Mouse (Mus musculus) T-cell, adult 2 months (primary cell): ENCODE measurements at regions not wholly inside any gene's neighbourhood (a gene's known extent, or its start where the extent isn't known, plus 50 kb on each side); places are given as distances from the start of the nearest gene placed in this dataset.

Experiments used
- DNase-seq: peaks from one replicate; pipeline ENCODE4 v3.0.0; 2022; ENCODE audit warnings: low spot score

GRCm38 (mm10) chr7:83031101-83031500 lies 164.0 kb downstream of the Mex3b start:
- no peak for DNase-seq

- DNase-seq: no peak
Measured at GRCm38 (mm10) chr7:83032025-83032424, 164.9 kb downstream of the Mex3b start.

- no peak for DNase-seq
Measured at GRCm38 (mm10) chr7:83032924-83033323, 165.8 kb downstream of the Mex3b start.

GRCm38 (mm10) chr7:83035190-83035589 lies 168.1 kb downstream of the Mex3b start:
- DNase-seq: no peak

DNA sequence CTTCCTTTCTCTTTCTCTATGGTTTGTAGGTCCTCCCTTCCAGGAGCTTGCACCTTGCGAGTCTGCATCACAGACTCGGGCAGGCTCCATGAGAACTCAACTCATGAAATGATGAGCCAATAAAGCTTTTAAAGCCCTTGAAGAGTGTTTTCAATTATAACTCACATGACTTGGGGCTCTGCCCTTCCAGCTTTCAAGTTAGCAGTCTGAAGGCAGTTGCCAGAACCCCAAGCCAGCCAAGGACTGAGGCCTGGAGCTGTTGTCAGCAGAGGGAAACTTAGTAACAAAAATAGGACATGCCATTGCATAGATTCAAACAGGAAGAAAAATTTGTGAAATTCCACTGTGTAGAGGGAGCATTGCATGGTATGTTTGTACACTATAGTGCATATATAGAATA lies 169.3 kb downstream of the Mex3b start:
- DNase-seq: no peak

GRCm38 (mm10) chr7:83037100-83037499 lies 170.0 kb downstream of the Mex3b start:
- DNase-seq: no peak

- DNase-seq: no peak
Measured at GRCm38 (mm10) chr7:83037714-83038113, 170.6 kb downstream of the Mex3b start.

DNA sequence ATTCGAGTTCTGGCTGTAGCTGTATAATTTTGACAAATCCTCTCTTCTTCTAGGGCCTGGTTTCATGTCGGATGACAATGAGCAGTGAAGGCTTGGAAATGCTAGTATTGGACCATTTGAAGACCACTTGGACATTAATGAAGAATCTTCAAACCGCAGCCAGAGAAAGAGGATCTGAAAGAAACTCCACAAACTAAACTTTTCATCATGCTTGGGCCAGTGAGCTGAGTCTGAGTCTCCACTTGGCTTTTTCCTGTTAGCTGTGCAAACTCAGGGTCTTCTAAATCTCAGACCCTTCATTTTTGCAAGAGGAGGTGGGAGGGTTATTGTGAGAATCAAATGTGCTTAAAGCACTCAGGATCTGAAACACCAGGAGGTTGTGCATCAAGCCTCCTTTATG lies 176.6 kb downstream of the Mex3b start:
- no peak for DNase-seq

- no peak for DNase-seq
Measured at GRCm38 (mm10) chr7:83045266-83045665, 178.1 kb downstream of the Mex3b start.

GRCm38 (mm10) chr7:83050011-83050410 lies 182.9 kb downstream of the Mex3b start:
- DNase-seq: no peak

- no peak for DNase-seq
Measured at GRCm38 (mm10) chr7:83050833-83051497, 183.8 kb downstream of the Mex3b start.

GRCm38 (mm10) chr7:83056101-83056935 lies 189.2 kb downstream of the Mex3b start:
- no peak for DNase-seq

DNA sequence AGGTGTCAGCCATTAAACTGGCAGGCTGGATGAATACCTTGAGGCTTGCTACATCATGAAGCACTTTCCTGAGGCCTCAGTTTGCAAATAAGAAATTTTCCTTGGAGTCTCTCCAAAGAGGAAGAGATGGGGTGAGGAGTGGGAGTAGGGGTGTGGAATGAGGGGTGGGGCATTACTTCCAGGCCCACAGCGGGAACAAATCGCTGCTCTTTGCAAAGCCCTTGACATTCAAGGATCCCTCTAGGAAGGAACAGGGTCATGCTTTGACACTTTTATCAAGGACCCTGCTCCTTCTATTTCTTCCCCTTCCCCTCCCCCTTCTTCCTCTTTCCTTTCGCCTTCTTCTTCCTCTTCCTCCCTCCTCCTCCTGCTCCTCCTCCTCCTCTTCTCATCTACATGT lies 193.2 kb downstream of the Mex3b start:
- DNase-seq: no peak

DNA sequence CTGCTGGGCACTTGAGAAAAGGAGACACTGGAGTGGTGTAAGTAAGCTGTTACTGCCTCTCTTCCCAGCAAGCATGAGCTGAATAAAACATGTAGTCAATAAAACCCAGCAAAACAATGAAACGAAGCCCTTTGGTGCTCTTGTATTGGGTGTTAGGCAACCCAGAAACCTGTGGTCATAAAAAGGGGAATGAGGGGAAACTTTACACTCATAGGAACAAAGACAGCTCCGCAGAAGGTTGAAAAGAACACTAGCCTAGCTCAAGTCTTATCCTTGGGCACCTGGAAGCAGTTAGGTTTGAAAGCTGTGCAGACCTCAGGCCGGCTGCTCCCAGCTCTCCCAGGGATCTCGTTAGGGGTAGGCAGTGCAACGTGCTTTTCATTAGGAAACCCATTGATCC lies 193.6 kb downstream of the Mex3b start:
- DNase-seq: no peak

DNA sequence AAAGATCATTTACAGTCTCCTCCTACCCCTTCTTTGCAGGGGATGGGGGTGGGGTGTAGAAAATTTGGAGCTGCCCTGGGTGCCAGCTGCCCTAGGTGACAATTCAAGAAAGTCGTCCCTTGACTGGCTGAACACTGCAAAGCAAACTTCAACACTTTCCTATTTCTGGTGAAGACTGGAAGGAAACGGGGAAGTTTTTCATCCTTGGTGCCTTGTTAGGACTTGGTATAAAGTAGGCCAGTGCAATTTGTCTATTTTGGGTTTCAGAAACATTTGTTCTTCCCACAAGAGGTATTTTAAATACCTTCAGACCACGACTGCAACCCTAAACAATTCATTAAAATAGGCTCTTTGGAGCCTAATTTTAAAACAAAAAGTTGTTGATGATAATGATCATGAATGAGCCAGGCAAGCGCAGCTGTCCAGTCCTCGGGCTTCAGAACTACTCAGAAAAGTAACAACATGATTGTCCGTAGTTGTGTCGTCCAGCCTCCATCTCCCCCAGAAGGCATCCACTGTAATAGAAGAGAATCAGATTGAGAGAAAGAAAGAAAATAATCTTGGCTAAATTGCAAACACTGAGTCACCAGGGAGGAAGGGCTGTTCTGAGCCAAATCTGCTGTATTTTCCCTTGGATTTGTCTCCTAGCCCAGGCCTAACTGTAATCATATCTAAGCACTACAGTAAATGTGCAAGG lies 194.2 kb downstream of the Mex3b start:
- no peak for DNase-seq

DNA sequence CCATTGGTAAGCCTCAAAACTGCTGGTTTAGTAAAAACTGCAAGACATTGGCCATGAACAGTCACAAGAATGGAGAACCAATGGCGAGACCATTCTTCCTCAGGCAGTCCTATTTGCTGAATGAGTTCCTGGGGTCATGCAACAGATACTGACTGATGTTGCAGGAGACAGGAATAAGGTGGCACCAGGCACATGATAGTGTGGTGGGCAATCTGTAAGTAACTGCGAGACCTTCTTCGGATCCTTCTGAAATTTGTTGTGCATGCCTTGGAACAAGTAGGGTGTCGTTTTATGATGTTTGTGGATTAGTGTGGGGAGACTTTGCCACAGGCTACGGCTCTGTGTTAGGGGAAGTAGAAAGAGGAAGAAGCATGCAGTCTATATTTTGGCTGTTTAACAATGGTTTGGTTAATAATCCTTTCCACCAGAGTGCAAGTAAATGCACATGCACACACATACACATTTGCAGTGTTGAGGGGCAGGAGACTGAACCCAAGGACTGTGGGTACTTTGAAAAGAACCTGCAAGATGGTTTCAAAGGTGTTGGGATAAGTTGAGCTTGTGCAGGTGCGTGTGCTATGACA lies 194.9 kb downstream of the Mex3b start:
- no peak for DNase-seq

GRCm38 (mm10) chr7:83063559-83063958 lies 196.4 kb downstream of the Mex3b start:
- DNase-seq: no peak

DNA sequence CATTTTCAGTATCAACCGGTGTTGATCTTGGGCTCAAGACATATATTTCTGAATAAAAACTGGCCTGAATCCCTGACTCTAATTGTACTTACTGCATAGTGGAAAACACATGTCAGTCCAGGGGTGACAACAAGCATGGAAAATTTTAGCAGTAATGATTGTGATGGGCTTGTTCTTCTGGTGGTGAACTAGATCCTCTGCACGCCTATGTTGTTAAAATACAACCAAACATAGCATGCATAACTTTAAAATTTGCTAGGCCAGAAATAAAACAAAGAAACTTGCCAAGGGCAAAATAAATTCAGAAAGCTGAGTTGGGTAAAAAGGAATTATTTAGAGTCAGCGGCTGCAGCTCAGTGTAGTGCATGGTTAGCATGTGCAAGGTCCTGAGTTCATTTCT lies 198.2 kb downstream of the Mex3b start:
- no peak for DNase-seq

DNA sequence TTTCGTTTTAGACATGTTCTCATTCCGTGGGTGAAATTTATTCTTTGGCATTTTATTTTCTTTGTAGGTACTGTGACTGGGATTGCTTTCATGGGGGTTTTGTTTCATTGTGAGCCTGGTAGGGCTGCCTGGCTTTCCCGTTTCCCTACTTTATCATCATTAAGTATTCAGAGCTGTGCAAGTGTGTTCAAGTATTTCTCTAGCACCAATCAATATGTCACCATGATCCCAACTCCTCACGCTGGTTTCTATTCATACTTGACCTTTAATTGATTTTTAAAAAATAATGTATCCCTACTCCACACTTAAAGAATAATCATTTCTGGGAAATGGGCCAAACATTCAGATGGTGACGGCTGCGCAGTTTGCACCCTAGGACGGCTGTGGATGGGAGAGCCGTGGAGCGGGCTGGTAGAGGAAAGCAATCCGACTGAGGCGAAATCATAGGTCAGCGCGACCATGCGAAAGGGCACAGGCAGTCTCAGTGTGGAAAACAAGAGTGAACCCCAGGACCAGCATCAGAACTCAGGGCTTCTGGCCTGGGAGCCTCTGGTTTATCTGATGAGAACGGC lies 207.4 kb downstream of the Mex3b start:
- no peak for DNase-seq

- no peak for DNase-seq
Measured at GRCm38 (mm10) chr7:83075159-83075952, 208.2 kb downstream of the Mex3b start.
